Mouse (Mus musculus): ENCODE measurements around the gene Mrpl9. TPM values are rescaled to one million over a fixed set of nuclear protein-coding genes. Genes with fewer than 3 reads are reported as not detected.

Gene Mrpl9
- polyA plus RNA-seq, 1 experiment from 2014 or later, result 63.8 TPM

GRCm38 (mm10) chr3:94472447-94473114, 29.5 kb downstream of the Mrpl9 start:
- 10% methylated on average over 28 of the region's 28 CpGs for WGBS
- peak overlapping the region; percentile 32 for H3K4me2 ChIP-seq (ENCODE audit: low read depth, low read length)
- DNase-seq (ENCODE audit: low spot score) (peak; percentile 79), ATAC-seq (replicated peaks; ENCODE audit: insufficient number of reproducible peaks, low FRiP score, low TSS enrichment, low read depth) (peak; percentile 70)
- H3K9ac ChIP-seq (replicated peaks; ENCODE audit: low read length), result no peak overlapping the region
- no peaks in the 10 kb centered on the region for H3K36me3 ChIP-seq (replicated peaks; ENCODE audit: control insufficient read depth, insufficient read depth, low read depth, low read length)
- no peak overlapping the region for H3K4me3 ChIP-seq (ENCODE audit: low read depth, low read length)
- H3K4me1 ChIP-seq (ENCODE audit: control insufficient read depth, insufficient read depth, low read length), result no peaks in the 10 kb centered on the region; the same call in 1 of the 2 replicates
- H3K27me3 ChIP-seq (ENCODE audit: control insufficient read depth, insufficient read depth, low read length), result no peaks in the 10 kb centered on the region
- H3K27ac ChIP-seq (replicated peaks; ENCODE audit: low read depth, low read length), result no peak overlapping the region
- H3K9me3 ChIP-seq (replicated peaks; ENCODE audit: control insufficient read depth, low read length), result no peaks in the 10 kb centered on the region

GRCm38 (mm10) chr3:94473115-94473505, 30.0 kb downstream of the Mrpl9 start:
- H3K9me3 ChIP-seq (replicated peaks; ENCODE audit: control insufficient read depth, low read length), result no peaks in the 10 kb centered on the region
- H3K9ac ChIP-seq (replicated peaks; ENCODE audit: low read length), result no peak overlapping the region
- ATAC-seq (replicated peaks; ENCODE audit: insufficient number of reproducible peaks, low FRiP score, low TSS enrichment, low read depth), result no peak
- H3K27me3 ChIP-seq (ENCODE audit: control insufficient read depth, insufficient read depth, low read length), result no peaks in the 10 kb centered on the region
- no peak overlapping the region for H3K4me2 ChIP-seq (ENCODE audit: low read depth, low read length)
- no peaks in the 10 kb centered on the region for H3K36me3 ChIP-seq (replicated peaks; ENCODE audit: control insufficient read depth, insufficient read depth, low read depth, low read length)
- WGBS, result 53% methylated on average over 10 of the region's 10 CpGs
- no peak overlapping the region for H3K4me3 ChIP-seq (ENCODE audit: low read depth, low read length)
- H3K4me1 ChIP-seq (ENCODE audit: control insufficient read depth, insufficient read depth, low read length), result no peaks in the 10 kb centered on the region; the same call in 1 of the 2 replicates
- no peak for DNase-seq (ENCODE audit: low spot score)
- H3K27ac ChIP-seq (replicated peaks; ENCODE audit: low read depth, low read length), result no peak overlapping the region

GRCm38 (mm10) chr3:94473567-94474232, 30.6 kb downstream of the Mrpl9 start:
- ATAC-seq (replicated peaks; ENCODE audit: insufficient number of reproducible peaks, low FRiP score, low TSS enrichment, low read depth) (no peak), DNase-seq (ENCODE audit: low spot score) (no peak)
- no peaks in the 10 kb centered on the region for H3K9me3 ChIP-seq (replicated peaks; ENCODE audit: control insufficient read depth, low read length)
- H3K36me3 ChIP-seq (replicated peaks; ENCODE audit: control insufficient read depth, insufficient read depth, low read depth, low read length), result no peaks in the 10 kb centered on the region
- 0 out of 2 replicates have a peak, but pooled peaks cover under 1% of the 10 kb centered on the region for H3K27me3 ChIP-seq (ENCODE audit: control insufficient read depth, insufficient read depth, low read length)
- WGBS, result 77% methylated on average over 5 of the region's 5 CpGs
- no peaks in the 10 kb centered on the region; the same call in 1 of the 2 replicates for H3K4me1 ChIP-seq (ENCODE audit: control insufficient read depth, insufficient read depth, low read length)
- no peak overlapping the region for H3K4me2 ChIP-seq (ENCODE audit: low read depth, low read length)
- no peak overlapping the region for H3K9ac ChIP-seq (replicated peaks; ENCODE audit: low read length)
- no peak overlapping the region for H3K4me3 ChIP-seq (ENCODE audit: low read depth, low read length)
- no peak overlapping the region for H3K27ac ChIP-seq (replicated peaks; ENCODE audit: low read depth, low read length)

GRCm38 (mm10) chr3:94476301-94477035, 33.4 kb downstream of the Mrpl9 start:
- H3K27ac ChIP-seq (replicated peaks; ENCODE audit: low read depth, low read length), result no peak overlapping the region
- no peaks in the 10 kb centered on the region; the same call in 1 of the 2 replicates for H3K4me1 ChIP-seq (ENCODE audit: control insufficient read depth, insufficient read depth, low read length)
- no peaks in the 10 kb centered on the region for H3K36me3 ChIP-seq (replicated peaks; ENCODE audit: control insufficient read depth, insufficient read depth, low read depth, low read length)
- H3K9me3 ChIP-seq (replicated peaks; ENCODE audit: control insufficient read depth, low read length), result no peaks in the 10 kb centered on the region
- ATAC-seq (replicated peaks; ENCODE audit: insufficient number of reproducible peaks, low FRiP score, low TSS enrichment, low read depth) (no peak), DNase-seq (ENCODE audit: low spot score) (peak; percentile 26)
- no peak overlapping the region for H3K4me3 ChIP-seq (ENCODE audit: low read depth, low read length)
- peaks cover 2% of the 10 kb centered on the region; the same call in 1 of the 2 replicates for H3K27me3 ChIP-seq (ENCODE audit: control insufficient read depth, insufficient read depth, low read length)
- 61% methylated on average over 8 of the region's 8 CpGs for WGBS
- no peak overlapping the region for H3K9ac ChIP-seq (replicated peaks; ENCODE audit: low read length)
- no peak overlapping the region for H3K4me2 ChIP-seq (ENCODE audit: low read depth, low read length)

GRCm38 (mm10) chr3:94477444-94477843, 34.3 kb downstream of the Mrpl9 start:
- no peak for ATAC-seq (replicated peaks; ENCODE audit: insufficient number of reproducible peaks, low FRiP score, low TSS enrichment, low read depth)
- H3K36me3 ChIP-seq (replicated peaks; ENCODE audit: control insufficient read depth, insufficient read depth, low read depth, low read length), result no peaks in the 10 kb centered on the region
- no peak overlapping the region for H3K9ac ChIP-seq (replicated peaks; ENCODE audit: low read length)
- no peaks in the 10 kb centered on the region for H3K9me3 ChIP-seq (replicated peaks; ENCODE audit: control insufficient read depth, low read length)
- DNase-seq (ENCODE audit: low spot score), result no peak
- no peak overlapping the region for H3K27ac ChIP-seq (replicated peaks; ENCODE audit: low read depth, low read length)
- WGBS, result 56% methylated on average over 4 of the region's 4 CpGs
- no peak overlapping the region for H3K4me3 ChIP-seq (ENCODE audit: low read depth, low read length)
- no peak overlapping the region for H3K4me2 ChIP-seq (ENCODE audit: low read depth, low read length)
- peaks cover 2% of the 10 kb centered on the region; the same call in 1 of the 2 replicates for H3K27me3 ChIP-seq (ENCODE audit: control insufficient read depth, insufficient read depth, low read length)
- H3K4me1 ChIP-seq (ENCODE audit: control insufficient read depth, insufficient read depth, low read length), result no peaks in the 10 kb centered on the region; the same call in 1 of the 2 replicates

- H3K27ac ChIP-seq (replicated peaks; ENCODE audit: low read depth, low read length), result no peak within 1 kb of the TSS
- H3K27me3 ChIP-seq (ENCODE audit: control insufficient read depth, insufficient read depth, low read length), result peaks cover 2% of the 10 kb centered on the region; the same call in 1 of the 2 replicates
- under 1% methylated on average over 14 of the region's 14 CpGs for whole genome bisulfite sequencing
- H3K4me2 ChIP-seq (ENCODE audit: low read depth, low read length), result peak within 1 kb of the TSS; percentile 0; the same call in 1 of the 2 replicates
- DNase-seq (ENCODE audit: low spot score) (peak; percentile 66), ATAC-seq (replicated peaks; ENCODE audit: insufficient number of reproducible peaks, low FRiP score, low TSS enrichment, low read depth) (peak; percentile 65)
- H3K9ac ChIP-seq (replicated peaks; ENCODE audit: low read length), result peak within 1 kb of the TSS; percentile 22; the same call in 1 of the 2 replicates
- peak within 1 kb of the TSS; percentile 24 for H3K4me3 ChIP-seq (ENCODE audit: low read depth, low read length)
- H3K4me1 ChIP-seq (ENCODE audit: control insufficient read depth, insufficient read depth, low read length), result no peaks in the 10 kb centered on the region
- H3K36me3 ChIP-seq (replicated peaks; ENCODE audit: control insufficient read depth, insufficient read depth, low read depth, low read length), result no peaks in the 10 kb centered on the region
- H3K9me3 ChIP-seq (replicated peaks; ENCODE audit: control insufficient read depth, low read length), result no peaks in the 10 kb centered on the region
These were observed 34.9 kb downstream of the Mrpl9 start, which contains the start of gene Celf3 for GRCm38 (mm10) chr3:94477981-94478422. Celf3 (plus strand) TSS chr3:94478295.

- Histone ChIP-seq H3K4me2 (ENCODE audit: low read depth, low read length) (peak overlapping the region; percentile 0; the same call in 1 of the 2 replicates), H3K36me3 (replicated peaks; ENCODE audit: control insufficient read depth, insufficient read depth, low read depth, low read length) (no peaks in the 10 kb centered on the region), H3K27me3 (ENCODE audit: control insufficient read depth, insufficient read depth, low read length) (peaks cover 2% of the 10 kb centered on the region; the same call in 1 of the 2 replicates), H3K9me3 (replicated peaks; ENCODE audit: control insufficient read depth, low read length) (no peaks in the 10 kb centered on the region), H3K4me1 (ENCODE audit: control insufficient read depth, insufficient read depth, low read length) (no peaks in the 10 kb centered on the region), H3K27ac (replicated peaks; ENCODE audit: low read depth, low read length) (no peak overlapping the region), H3K9ac (replicated peaks; ENCODE audit: low read length) (peak overlapping the region; percentile 22; the same call in 1 of the 2 replicates), H3K4me3 (ENCODE audit: low read depth, low read length) (peak overlapping the region; percentile 24)
- DNase-seq (ENCODE audit: low spot score) (no peak), ATAC-seq (replicated peaks; ENCODE audit: insufficient number of reproducible peaks, low FRiP score, low TSS enrichment, low read depth) (0 out of 2 replicates have a peak, but pooled peaks have one; percentile 31)
- WGBS, result 8% methylated on average over 9 of the region's 9 CpGs
These were observed 35.6 kb downstream of the Mrpl9 start for GRCm38 (mm10) chr3:94478591-94479169.

All from embryonic facial prominence, embryonic 11.5 days (tissue).